Mouse (Mus musculus) liver, embryonic 14.5 days (tissue): ENCODE results near the gene Macrod1. TPM values are rescaled to one million over a fixed set of nuclear protein-coding genes. Genes with fewer than 3 reads are reported as not detected.

ENCODE experiments used
- ATAC-seq: fragments of 200-750 bp; cut with Nextera tagmentation; 2 replicates; pipeline ENCODE4 v1.8.0; 2017; ENCODE audit warnings: moderate number of reproducible peaks, mild to moderate bottlenecking, moderate library complexity; ENCODE audit not compliant: insufficient read depth
- DNase-seq, 3 experiments: peaks; one replicate each; pipeline ENCODE4 v3.0.0-alpha.2; 2012 to 2013; ENCODE audit warnings: low read depth in 3 of 3, low spot score in 3 of 3
- H3K27ac ChIP-seq: fragments of 300-500 bp; sonication (generic); 2 replicates; pipeline ENCODE4 v1.5.1; 2014; ENCODE audit warnings: moderate library complexity, mild to moderate bottlenecking, control low read depth, inconsistent platforms
- H3K27me3 ChIP-seq: fragments of 300-500 bp; sonication (generic); 2 replicates; pipeline ENCODE4 v1.6.1; 2014; ENCODE audit warnings: mild to moderate bottlenecking, low read length, moderate library complexity; ENCODE audit not compliant: control insufficient read depth, insufficient read depth
- H3K36me3 ChIP-seq: fragments of 300-500 bp; sonication (generic); replicated peaks from 2 replicates; pipeline ENCODE4 v1.6.1; 2014; ENCODE audit warnings: low read depth; ENCODE audit not compliant: control insufficient read depth, insufficient read depth
- H3K4me1 ChIP-seq, 2 experiments: fragments of 200-500 bp in 1 of 2; fragments of 300-500 bp in 1 of 2; sonication (generic) in 1 of 2; replicated peaks; 2 replicates each; pipeline ENCODE4 v1.6.1; 2012 to 2014; ENCODE audit warnings: antibody characterized with exemption in 1 of 2, inconsistent platforms in 1 of 2, low read length in 1 of 2; ENCODE audit not compliant: control insufficient read depth in 2 of 2, insufficient read depth in 2 of 2
- H3K4me2 ChIP-seq: fragments of 300-500 bp; sonication (generic); 2 replicates; pipeline ENCODE4 v1.6.1; 2014; ENCODE audit warnings: low read depth, mild to moderate bottlenecking, control low read depth, moderate library complexity
- H3K4me3 ChIP-seq, 2 experiments: fragments of 200-500 bp in 1 of 2; fragments of 300-500 bp in 1 of 2; sonication (generic) in 1 of 2; 2 replicates each; pipeline ENCODE4 v1.5.1; 2012 to 2014; ENCODE audit warnings: low read depth in 2 of 2, low read length in 2 of 2, mild to moderate bottlenecking in 2 of 2, control low read depth in 1 of 2, inconsistent platforms in 1 of 2, moderate library complexity in 1 of 2; ENCODE audit not compliant: insufficient read depth in 1 of 2
- H3K9ac ChIP-seq: fragments of 300-500 bp; sonication (generic); replicated peaks from 2 replicates; pipeline ENCODE4 v1.6.1; 2014; ENCODE audit warnings: mild to moderate bottlenecking, control low read depth, moderate library complexity
- H3K9me3 ChIP-seq: fragments of 300-500 bp; sonication (generic); 2 replicates; pipeline ENCODE4 v1.6.1; 2016; ENCODE audit warnings: low read length, mixed read lengths; ENCODE audit not compliant: control insufficient read depth
- CTCF ChIP-seq: IDR thresholded peaks from 2 replicates; pipeline ENCODE4 v1.5.1; 2016; ENCODE audit warnings: antibody characterized with exemption, low read depth, control low read depth
- EP300 ChIP-seq: IDR thresholded peaks from 2 replicates; pipeline ENCODE4 v1.6.1; 2016; ENCODE audit warnings: antibody characterized with exemption, low read depth
- WGBS: fragments of 180-500 bp; shearing (Covaris S2); extraction: QIAGEN DNeasy Blood & Tissue Kit; methylation state at CpG from one replicate; pipeline ENCODE4 v1.1.7; 2014; ENCODE audit not compliant: insufficient replicate concordance; 5-methylcytosine and 5-hydroxymethylcytosine counted together
- polyA plus RNA-seq, 2 experiments: library from polyadenylated mRNA; depleted of rRNA in 1 of 2; stranded (reverse) in 1 of 2; unstranded in 1 of 2; fragments of >200 nt; fragmentation: Nextera tagmentation in 1 of 2; extraction: Ambion mirVana in 1 of 2; gene quantifications; 2 replicates each; pipeline versions ENCODE4 v1.2.1 to v1.2.3; 2012 to 2014

The Macrod1 gene
- polyA plus RNA-seq, 2 experiments, result 3.7 to 4.5 TPM

- no peak for ATAC-seq
- H3K27me3 ChIP-seq, result no peaks in the 10 kb centered on the region; the same call in 1 of the 2 replicates
- 69% methylated on average over 6 of the region's 6 CpGs for WGBS
These were observed 95.5 kb downstream of the Macrod1 start for GRCm38 (mm10) chr19:7151927-7152653.

GRCm38 (mm10) chr19:7153232-7153631 is 96.6 kb downstream of the Macrod1 start:
- no peaks in the 10 kb centered on the region for H3K36me3 ChIP-seq
- no peak for DNase-seq
- H3K4me3 ChIP-seq, result no peak overlapping the region
- ATAC-seq, result peak; percentile 47; the same call in 1 of the 2 replicates
- no peak overlapping the region for H3K4me2 ChIP-seq
- H3K27ac ChIP-seq, result no peak overlapping the region
- 20% methylated on average over 7 of the region's 7 CpGs for WGBS
- no peaks in the 10 kb centered on the region for H3K9me3 ChIP-seq
- TF ChIP-seq CTCF (no peak), EP300 (no peak)
- no peaks in the 10 kb centered on the region; the same call in none of the 2 replicates for H3K27me3 ChIP-seq
- no peak overlapping the region for H3K9ac ChIP-seq
- no peaks in the 10 kb centered on the region for H3K4me1 ChIP-seq

More at GRCm38 (mm10) chr19:7151927-7152653, 95.5 kb downstream of the Macrod1 start:
- DNase-seq, result no peak
- Histone ChIP-seq H3K36me3 (no peaks in the 10 kb centered on the region), H3K4me2 (no peak overlapping the region), H3K4me3 (no peak overlapping the region), H3K4me1 (no peaks in the 10 kb centered on the region), H3K9ac (no peak overlapping the region), H3K9me3 (no peaks in the 10 kb centered on the region), H3K27ac (no peak overlapping the region)
- TF ChIP-seq EP300, result no peak
- TF ChIP-seq CTCF, result no peak

- no peak for ATAC-seq
- Histone ChIP-seq H3K4me3 (no peak overlapping the region), H3K9ac (no peak overlapping the region), H3K9me3 (no peaks in the 10 kb centered on the region), H3K27me3 (no peaks in the 10 kb centered on the region; the same call in none of the 2 replicates), H3K4me2 (no peak overlapping the region), H3K4me1 (no peaks in the 10 kb centered on the region), H3K27ac (no peak overlapping the region), H3K36me3 (no peaks in the 10 kb centered on the region)
- WGBS, result 71% methylated on average over 6 of the region's 6 CpGs
- no peak for DNase-seq
- no peak for TF ChIP-seq EP300
- no peak for TF ChIP-seq CTCF
These were observed 98.6 kb downstream of the Macrod1 start for GRCm38 (mm10) chr19:7155196-7155595.

GRCm38 (mm10) chr19:7157734-7158133 is 101.1 kb downstream of the Macrod1 start:
- TF ChIP-seq EP300 (no peak), CTCF (no peak)
- Histone ChIP-seq H3K9me3 (no peaks in the 10 kb centered on the region), H3K36me3 (no peaks in the 10 kb centered on the region), H3K9ac (no peak overlapping the region), H3K4me3 (no peak overlapping the region), H3K27ac (no peak overlapping the region), H3K27me3 (no peaks in the 10 kb centered on the region; the same call in none of the 2 replicates), H3K4me2 (no peak overlapping the region), H3K4me1 (no peaks in the 10 kb centered on the region)
- WGBS, result 57% methylated on average over 14 of the region's 14 CpGs
- ATAC-seq (no peak), DNase-seq (no peak)

- Histone ChIP-seq H3K27ac (no peak overlapping the region), H3K4me3 (no peak overlapping the region), H3K36me3 (no peaks in the 10 kb centered on the region), H3K4me2 (no peak overlapping the region), H3K9ac (no peak overlapping the region), H3K9me3 (no peaks in the 10 kb centered on the region), H3K27me3 (peaks cover 25% of the 10 kb centered on the region), H3K4me1 (no peaks in the 10 kb centered on the region)
- TF ChIP-seq CTCF (peak; percentile 84), EP300 (no peak)
- ATAC-seq (no peak), DNase-seq (no peak)
- WGBS, result 11% methylated on average over 13 of the region's 14 CpGs
These were observed 103.7 kb downstream of the Macrod1 start for GRCm38 (mm10) chr19:7160151-7160906.
